Mouse (Mus musculus) forebrain, postnatal 0 days (tissue): ENCODE results near the gene Stx1b. TPM values are rescaled to one million over a fixed set of nuclear protein-coding genes. Genes with fewer than 3 reads are reported as not detected.

ENCODE experiments used
- ATAC-seq: fragments of 200-750 bp; cut with Nextera tagmentation; 2 replicates; pipeline ENCODE4 v1.8.0; 2017; ENCODE audit warnings: mild to moderate bottlenecking, moderate library complexity
- DNase-seq: peaks from one replicate; pipeline ENCODE4 v3.0.0-alpha.2; 2015
- H3K27ac ChIP-seq: fragments of 300-500 bp; sonication (generic); 2 replicates; pipeline ENCODE4 v1.5.1; 2014; ENCODE audit warnings: low read depth, mild to moderate bottlenecking, antibody characterized with exemption, low read length, moderate library complexity, mixed read lengths
- H3K27me3 ChIP-seq: fragments of 300-500 bp; sonication (generic); 2 replicates; pipeline ENCODE4 v1.6.1; 2014; ENCODE audit warnings: mild to moderate bottlenecking, low read length, mixed read lengths; ENCODE audit not compliant: insufficient read depth
- H3K36me3 ChIP-seq: fragments of 300-500 bp; sonication (generic); 2 replicates; pipeline ENCODE4 v1.6.1; 2014; ENCODE audit warnings: mild to moderate bottlenecking, moderate library complexity; ENCODE audit not compliant: insufficient read depth
- H3K4me1 ChIP-seq: fragments of 300-500 bp; sonication (generic); 2 replicates; pipeline ENCODE4 v1.6.1; 2014; ENCODE audit warnings: antibody characterized with exemption; ENCODE audit not compliant: insufficient read depth
- H3K4me2 ChIP-seq: fragments of 300-500 bp; sonication (generic); 2 replicates; pipeline ENCODE4 v1.6.1; 2014; ENCODE audit warnings: low read depth, mild to moderate bottlenecking, moderate library complexity
- H3K4me3 ChIP-seq: fragments of 300-500 bp; sonication (generic); 2 replicates; pipeline ENCODE4 v1.5.1; 2014; ENCODE audit warnings: low read depth, low read length, mixed read lengths
- H3K9ac ChIP-seq: fragments of 300-500 bp; sonication (generic); 2 replicates; pipeline ENCODE4 v1.6.1; 2014; ENCODE audit warnings: mild to moderate bottlenecking
- H3K9me3 ChIP-seq: fragments of 300-500 bp; sonication (generic); 2 replicates; pipeline ENCODE4 v1.6.1; 2016; ENCODE audit warnings: low read length
- CTCF ChIP-seq: sonication (generic); IDR thresholded peaks from 2 replicates; pipeline ENCODE4 v1.5.1; 2016; ENCODE audit warnings: antibody characterized with exemption, control low read depth, low read depth
- WGBS: fragments of 180-500 bp; shearing (Covaris S2); extraction: QIAGEN DNeasy Blood & Tissue Kit; methylation state at CpG from one replicate; pipeline ENCODE4 v1.1.7; 2014; 5-methylcytosine and 5-hydroxymethylcytosine counted together
- polyA plus RNA-seq: library from polyadenylated mRNA; unstranded; fragments of >200 nt; fragmentation: Nextera tagmentation; extraction: Ambion mirVana; gene quantifications from 2 replicates; pipeline ENCODE4 v1.2.1, GENCODE M21; 2015
- total RNA-seq: library from RNA; depleted of rRNA; stranded (reverse); fragments of >200 nt; gene quantifications from 2 replicates; pipeline ENCODE4 v1.2.3, GENCODE M21; 2014

Gene Stx1b
- total and polyA plus RNA-seq, 2 experiments from 2014 or later: 51.3 to 58.4 TPM

- Histone ChIP-seq H3K4me2 (no peak overlapping the region), H3K4me3 (no peak overlapping the region), H3K9ac (no peak overlapping the region), H3K27ac (no peak overlapping the region), H3K27me3 (no peaks in the 10 kb centered on the region), H3K9me3 (no peaks in the 10 kb centered on the region), H3K4me1 (no peaks in the 10 kb centered on the region), H3K36me3 (peaks cover 64% of the 10 kb centered on the region)
- WGBS: 89% methylated on average over 4 of the region's 4 CpGs
- TF ChIP-seq CTCF: no peak
- ATAC-seq (no peak), DNase-seq (no peak)
Measured at GRCm38 (mm10) chr7:127811240-127811639, 13.1 kb downstream of the Stx1b start.

GRCm38 (mm10) chr7:127810650-127811049 is 13.7 kb downstream of the Stx1b start:
- no peak overlapping the region for H3K4me2 ChIP-seq

GRCm38 (mm10) chr7:127809846-127810245 is 14.5 kb downstream of the Stx1b start:
- no peak overlapping the region for H3K4me3 ChIP-seq
- no peak overlapping the region for H3K27ac ChIP-seq
- H3K4me1 ChIP-seq: no peaks in the 10 kb centered on the region
- DNase-seq: no peak
- peaks cover 69% of the 10 kb centered on the region for H3K36me3 ChIP-seq
- 95% methylated on average over 1 of the region's 1 CpGs for WGBS
- no peak overlapping the region for H3K9ac ChIP-seq
- no peaks in the 10 kb centered on the region for H3K27me3 ChIP-seq
- no peak overlapping the region for H3K4me2 ChIP-seq
- no peak for TF ChIP-seq CTCF
- no peak for ATAC-seq
- no peaks in the 10 kb centered on the region for H3K9me3 ChIP-seq

More at GRCm38 (mm10) chr7:127810650-127811049, 13.7 kb downstream of the Stx1b start:
- Histone ChIP-seq H3K36me3 (peaks cover 67% of the 10 kb centered on the region), H3K27me3 (no peaks in the 10 kb centered on the region), H3K27ac (no peak overlapping the region), H3K9ac (no peak overlapping the region), H3K9me3 (no peaks in the 10 kb centered on the region), H3K4me1 (no peaks in the 10 kb centered on the region), H3K4me3 (no peak overlapping the region)
- DNase-seq (no peak), ATAC-seq (no peak)
- no peak for TF ChIP-seq CTCF
- WGBS: 76% methylated on average over 10 of the region's 10 CpGs

GRCm38 (mm10) chr7:127808821-127809220 is 15.5 kb downstream of the Stx1b start:
- Histone ChIP-seq H3K4me2 (no peak overlapping the region), H3K27me3 (no peaks in the 10 kb centered on the region), H3K36me3 (peaks cover 67% of the 10 kb centered on the region), H3K9me3 (no peaks in the 10 kb centered on the region), H3K27ac (no peak overlapping the region), H3K9ac (no peak overlapping the region), H3K4me3 (no peak overlapping the region), H3K4me1 (no peaks in the 10 kb centered on the region)
- DNase-seq (no peak), ATAC-seq (no peak)
- TF ChIP-seq CTCF: no peak
- 51% methylated on average over 5 of the region's 5 CpGs for WGBS

GRCm38 (mm10) chr7:127802313-127802712 is 22.0 kb downstream of the Stx1b start:
- DNase-seq (no peak), ATAC-seq (no peak)
- TF ChIP-seq CTCF: no peak
- no peak overlapping the region for H3K4me3 ChIP-seq
- H3K36me3 ChIP-seq: peaks cover 59% of the 10 kb centered on the region
- H3K4me2 ChIP-seq: no peak overlapping the region
- no peak overlapping the region for H3K27ac ChIP-seq
- no peaks in the 10 kb centered on the region for H3K4me1 ChIP-seq
- no peaks in the 10 kb centered on the region for H3K9me3 ChIP-seq
- WGBS: 85% methylated on average over 17 of the region's 17 CpGs
- no peaks in the 10 kb centered on the region for H3K27me3 ChIP-seq
- H3K9ac ChIP-seq: no peak overlapping the region

- Histone ChIP-seq H3K4me3 (no peak overlapping the region), H3K9ac (no peak overlapping the region), H3K36me3 (peaks cover 62% of the 10 kb centered on the region), H3K4me1 (no peaks in the 10 kb centered on the region), H3K9me3 (no peaks in the 10 kb centered on the region), H3K4me2 (no peak overlapping the region), H3K27me3 (no peaks in the 10 kb centered on the region), H3K27ac (no peak overlapping the region)
- DNase-seq: no peak
- peak; percentile 18 for TF ChIP-seq CTCF
- no peak for ATAC-seq
- 89% methylated on average over 8 of the region's 8 CpGs for WGBS
Measured at GRCm38 (mm10) chr7:127801010-127801621, 23.2 kb downstream of the Stx1b start.

GRCm38 (mm10) chr7:127800435-127801009 is 23.8 kb downstream of the Stx1b start, which contains the start of gene Hsd3b7:
Gene Hsd3b7 (plus strand): TSS chr7:127800604.
- ATAC-seq: peak; percentile 81
- peak; percentile 86 for DNase-seq
- Histone ChIP-seq H3K27me3 (no peaks in the 10 kb centered on the region), H3K4me2 (0 out of 2 replicates have a peak within 1 kb of the TSS, but pooled peaks have one; percentile 17), H3K9me3 (no peaks in the 10 kb centered on the region), H3K9ac (0 out of 2 replicates have a peak within 1 kb of the TSS, but pooled peaks have one; percentile 34), H3K4me1 (no peaks in the 10 kb centered on the region), H3K4me3 (no peak within 1 kb of the TSS), H3K27ac (no peak within 1 kb of the TSS), H3K36me3 (peaks cover 64% of the 10 kb centered on the region)
- WGBS: 21% methylated on average over 5 of the region's 6 CpGs
- TF ChIP-seq CTCF: peak; percentile 98
